Mouse (Mus musculus) MEL-GATA-1-ER (cell line): ENCODE measurements around the gene Kbtbd2.

ENCODE experiments used
- DNase-seq: peaks from one replicate; pipeline ENCODE4 v3.0.0-alpha.2; 2012; ENCODE audit warnings: low read depth; ENCODE audit errors: extremely low read depth

The Kbtbd2 gene

DNA sequence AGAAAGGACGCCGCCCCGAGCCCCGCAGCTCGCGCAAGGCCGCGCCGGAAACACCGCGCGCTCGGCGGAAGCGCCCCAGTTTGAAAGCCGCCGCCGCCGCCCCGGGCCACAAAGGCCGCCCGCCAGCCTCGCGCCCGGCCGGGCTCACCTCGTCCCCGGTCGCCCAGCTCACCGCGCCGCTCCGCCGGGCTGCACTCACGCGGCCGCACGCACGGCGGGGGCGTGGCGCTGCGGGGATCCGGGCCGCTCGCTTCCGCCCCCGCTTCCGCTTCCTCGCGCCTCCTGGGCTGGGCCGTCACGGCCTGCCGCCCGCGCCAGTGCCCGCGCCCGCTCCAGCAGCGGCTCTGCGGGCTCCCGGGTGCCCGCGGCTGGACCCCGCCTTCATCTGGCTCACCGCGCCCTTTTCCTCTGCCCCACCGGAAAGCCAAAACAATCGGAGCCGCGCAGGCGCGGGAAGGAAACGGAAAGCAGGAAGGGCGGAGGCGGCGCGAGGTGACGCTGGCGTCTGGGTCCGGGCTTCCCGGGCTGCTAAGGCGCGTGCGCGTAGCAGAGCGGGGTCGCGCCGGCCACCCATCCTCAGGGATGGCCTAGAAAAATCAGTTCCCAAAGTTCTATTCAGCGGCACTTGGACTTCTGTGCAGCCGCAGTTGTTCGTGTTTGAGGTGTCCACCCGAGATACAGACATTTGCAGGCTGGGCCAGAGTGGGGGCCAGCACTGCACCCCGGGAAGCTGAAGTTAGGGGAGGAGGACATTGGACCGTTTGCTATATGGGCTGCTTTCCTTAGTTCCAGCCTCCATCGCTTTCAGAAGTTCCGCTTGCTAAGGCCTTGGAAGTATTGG is at the start of gene Kbtbd2:
Gene Kbtbd2 (minus strand): TSS at position 503 of the 841 bp plus-strand sequence.
- DNase-seq, result peak; percentile 73

DNA sequence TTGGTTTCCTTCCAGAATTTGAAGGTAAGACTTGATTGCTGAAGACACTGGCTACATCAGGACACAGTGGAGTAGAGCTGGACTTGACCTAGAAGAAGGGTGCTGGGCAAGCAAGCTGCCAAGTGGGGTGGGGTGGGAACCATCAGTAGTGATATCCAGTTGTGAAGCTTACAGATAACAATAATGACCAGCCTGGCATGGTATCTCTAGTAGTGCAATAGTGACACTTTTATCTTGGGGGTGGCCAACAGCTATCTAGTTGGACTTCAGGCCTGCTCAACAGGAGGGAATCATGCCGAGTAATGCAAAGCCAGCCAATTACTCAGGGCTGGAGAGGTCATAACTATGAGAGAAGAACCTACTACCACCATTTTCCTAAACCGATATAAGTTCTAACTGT is 46.8 kb upstream of the Kbtbd2 start:
- DNase-seq, result no peak

DNA sequence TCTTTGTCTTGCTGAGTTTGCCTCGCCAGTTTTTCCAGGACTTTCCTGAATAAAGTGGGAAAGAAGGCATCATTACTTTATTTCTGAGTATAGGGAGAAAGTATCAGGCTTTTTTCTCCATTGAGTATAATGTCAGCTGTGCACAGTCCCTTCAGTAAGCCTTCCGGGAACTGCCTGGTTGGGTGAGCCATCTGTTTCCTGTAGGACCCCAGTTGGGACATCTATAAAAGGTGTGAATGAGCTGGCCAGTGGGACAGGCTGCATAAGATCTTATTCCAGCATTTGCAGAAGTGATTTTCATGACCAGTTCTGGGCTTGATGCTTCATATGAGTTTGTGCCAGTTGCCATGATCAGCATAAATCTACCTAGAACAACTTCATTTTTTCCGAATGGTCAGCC is 45.6 kb upstream of the Kbtbd2 start:
- no peak for DNase-seq

DNA sequence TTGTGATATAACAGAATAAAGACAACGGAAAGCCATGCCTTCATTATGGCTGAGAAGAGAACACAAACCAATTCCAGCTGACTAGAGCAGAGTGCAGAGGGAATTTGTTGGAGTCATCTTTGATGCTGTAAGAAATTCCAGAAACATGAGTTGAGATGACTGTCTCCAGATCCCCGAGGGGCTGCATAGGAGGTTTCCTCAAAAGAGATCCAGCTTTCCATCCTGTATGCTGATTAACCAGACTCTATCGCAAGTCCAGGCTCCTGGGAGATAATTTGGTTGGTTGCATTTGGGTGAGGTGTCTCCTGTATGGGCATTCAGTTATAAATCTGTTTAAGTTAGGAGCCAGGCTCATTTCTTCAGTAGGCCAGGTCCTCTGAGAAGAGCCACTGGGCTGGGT is 40.0 kb upstream of the Kbtbd2 start:
- DNase-seq, result no peak

DNA sequence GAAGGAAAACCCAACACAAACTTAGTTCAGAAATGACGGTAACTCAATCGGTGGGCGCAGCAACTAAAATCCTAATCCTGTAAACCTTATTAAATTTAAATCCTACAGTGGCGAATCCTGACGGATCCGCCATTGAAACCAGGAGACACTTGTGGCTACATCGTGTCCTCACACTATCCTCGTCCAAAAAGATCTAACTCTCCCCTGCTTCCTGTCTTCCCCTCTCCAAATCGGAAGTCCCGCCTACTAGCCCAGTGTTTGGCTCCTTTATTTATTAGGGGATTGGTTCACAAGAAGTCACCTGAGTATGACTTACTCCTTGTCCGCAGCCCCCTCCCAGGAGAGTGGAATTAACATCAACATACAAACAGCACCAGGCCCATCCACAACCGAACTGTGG is 39.6 kb upstream of the Kbtbd2 start:
- DNase-seq, result no peak

GRCm38 (mm10) chr6:56835532-56835931 is 37.9 kb upstream of the Kbtbd2 start:
- no peak for DNase-seq

- DNase-seq, result no peak
Measured at GRCm38 (mm10) chr6:56834769-56835168, 37.2 kb upstream of the Kbtbd2 start.

GRCm38 (mm10) chr6:56832830-56833229 is 35.2 kb upstream of the Kbtbd2 start:
- DNase-seq, result no peak

DNA sequence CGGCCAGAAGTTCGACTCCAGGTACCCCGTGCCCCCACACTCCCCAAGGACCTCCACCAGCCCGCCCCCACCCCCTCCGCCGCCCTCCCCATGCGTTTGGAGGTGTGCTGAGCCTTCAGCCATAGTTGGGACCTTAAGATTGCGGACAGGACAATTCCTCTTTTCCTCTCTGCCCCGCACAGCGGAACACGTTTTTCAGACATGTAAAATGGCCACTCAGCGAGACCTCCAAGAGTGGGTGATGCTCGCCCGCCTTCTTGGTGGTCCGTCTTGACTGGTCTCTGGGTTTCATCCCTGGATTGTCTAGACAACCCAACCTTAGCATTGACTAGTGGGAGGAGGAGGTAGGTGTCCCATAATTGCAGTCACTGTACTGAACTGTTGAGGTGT is 34.8 kb upstream of the Kbtbd2 start:
- DNase-seq, result no peak

DNA sequence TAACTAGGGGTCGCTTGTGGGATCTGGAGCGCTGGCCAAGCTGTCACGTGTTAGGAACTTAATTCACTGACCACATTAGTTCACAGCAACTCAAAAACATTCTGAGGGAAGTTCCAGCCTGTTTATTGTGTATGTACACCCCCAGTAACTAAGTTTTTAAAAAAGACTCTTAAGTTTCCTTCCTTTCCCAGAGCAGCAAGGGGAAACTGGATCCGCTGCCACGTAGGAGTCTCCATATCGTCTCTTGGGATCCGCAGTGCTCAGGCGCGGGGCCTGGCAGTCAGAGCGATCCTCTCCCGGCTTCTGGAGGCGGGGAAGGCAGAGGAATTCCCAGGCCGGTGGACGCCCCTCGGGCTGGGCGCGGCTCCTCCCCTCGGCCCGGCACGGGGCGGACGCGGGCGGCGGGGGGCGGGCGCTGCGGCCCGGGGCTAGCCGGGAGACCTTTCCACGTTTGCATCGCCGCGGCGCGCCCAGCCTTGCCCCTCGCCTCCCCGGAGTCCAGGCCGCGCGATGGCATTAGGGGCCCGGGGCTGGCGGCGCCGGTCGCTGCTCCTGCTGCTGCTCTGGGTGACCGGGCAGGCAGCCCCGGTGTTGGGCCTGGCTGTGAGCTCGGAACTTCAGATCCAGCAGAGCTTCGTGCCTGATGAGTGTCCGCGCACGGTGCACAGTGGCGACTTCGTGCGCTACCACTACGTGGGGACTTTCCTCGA is 34.2 kb upstream of the Kbtbd2 start, which contains the start of gene Fkbp9:
Gene Fkbp9 (plus strand): TSS at position 363 of the 710 bp plus-strand sequence.
- no peak for DNase-seq

DNA sequence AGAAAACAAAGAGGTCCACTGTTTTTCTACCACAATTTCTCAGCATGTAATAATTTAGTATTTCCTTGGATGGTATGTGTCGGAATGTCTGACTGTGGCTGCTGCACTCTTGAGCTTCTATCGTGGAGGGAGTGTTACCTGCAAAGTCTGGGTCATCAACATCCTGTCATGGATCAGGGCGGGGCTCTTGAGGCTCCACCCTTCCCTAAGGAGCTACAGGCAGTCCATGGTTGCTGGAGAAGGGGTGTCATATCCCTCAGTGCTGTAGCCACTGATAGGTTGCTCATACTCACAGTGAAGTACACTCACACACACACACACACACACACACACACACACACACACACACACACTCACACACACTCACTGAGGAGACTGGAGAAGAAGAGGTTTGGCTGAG is 28.0 kb upstream of the Kbtbd2 start:
- no peak for DNase-seq

DNA sequence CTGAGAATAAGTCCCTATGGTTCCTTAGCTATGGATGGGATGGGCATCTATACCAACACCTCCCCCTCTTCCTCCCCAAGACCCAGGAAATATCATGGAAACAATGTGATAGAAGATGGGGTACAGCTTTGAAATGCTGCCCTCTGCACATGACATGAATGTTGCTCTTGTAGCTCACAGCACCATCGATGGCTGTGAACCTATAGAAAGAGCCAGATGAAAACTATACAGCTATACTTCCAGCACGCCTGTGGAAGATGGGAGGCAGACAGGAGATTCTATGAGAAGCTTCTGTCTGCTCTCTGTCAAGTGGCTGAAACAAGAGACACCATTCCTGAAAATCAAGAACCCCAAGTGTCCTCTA is 21.5 kb upstream of the Kbtbd2 start:
- DNase-seq, result no peak

- DNase-seq, result no peak
Measured at GRCm38 (mm10) chr6:56818436-56819123, 21.0 kb upstream of the Kbtbd2 start.

DNA sequence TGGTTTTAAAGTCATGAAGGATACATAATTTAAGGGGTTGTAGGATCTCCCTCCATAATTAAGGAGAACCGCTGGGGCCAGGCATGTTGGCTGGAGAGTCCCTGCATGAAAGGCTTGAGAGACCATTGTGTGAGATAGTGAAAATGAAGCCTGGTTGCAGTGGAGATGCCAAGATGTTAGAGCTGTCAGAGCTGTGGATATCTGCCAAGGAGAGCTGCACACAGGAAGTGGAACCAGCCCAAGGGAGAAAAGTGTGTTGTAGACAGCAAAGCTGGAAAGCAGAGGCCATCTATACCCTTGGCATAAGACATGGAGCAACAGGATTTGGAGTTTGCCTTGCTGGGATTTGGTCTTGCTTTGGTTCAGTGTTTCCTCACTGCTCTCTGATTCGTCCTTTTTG is 15.7 kb upstream of the Kbtbd2 start:
- no peak for DNase-seq

DNA sequence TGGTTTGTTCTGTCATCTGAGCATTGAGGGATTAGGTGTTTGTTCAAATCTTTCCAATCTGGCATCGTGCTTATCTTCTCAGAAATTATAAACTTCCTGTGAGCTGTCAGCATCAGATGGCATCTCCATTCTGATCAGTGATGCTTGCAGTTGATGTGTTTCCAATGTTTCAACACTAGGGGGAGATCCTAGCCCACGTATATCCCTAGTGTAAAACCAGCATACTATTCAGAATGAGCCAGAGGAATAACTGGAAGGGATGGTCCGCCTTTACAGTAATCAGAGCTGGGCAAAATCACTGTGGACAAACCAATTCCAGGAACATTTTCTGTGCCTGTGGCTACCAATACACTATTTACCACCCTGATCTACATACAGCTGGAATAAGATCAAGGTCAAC is 11.0 kb upstream of the Kbtbd2 start:
- no peak for DNase-seq

- no peak for DNase-seq
Measured at GRCm38 (mm10) chr6:56806195-56806594, 8.6 kb upstream of the Kbtbd2 start.

DNA sequence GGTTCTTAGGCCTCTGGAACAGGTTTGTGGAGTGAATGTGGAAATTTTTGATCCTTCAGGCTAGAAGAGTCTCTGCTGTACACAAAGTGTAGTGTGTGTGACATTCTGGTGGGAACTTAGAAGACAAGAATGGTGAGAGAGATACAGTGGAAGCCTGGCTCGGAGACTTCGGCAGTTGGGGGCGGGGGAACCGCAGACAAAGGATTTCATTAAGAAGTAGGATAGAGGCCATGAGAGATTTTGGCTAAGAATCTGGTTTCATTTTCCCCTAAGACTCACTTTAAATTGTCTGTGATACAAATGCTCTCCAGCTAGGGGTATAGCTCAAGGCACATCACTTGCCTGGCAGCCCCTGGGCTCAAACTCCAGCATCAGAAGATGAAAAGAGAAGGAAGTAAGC is 7.4 kb upstream of the Kbtbd2 start:
- no peak for DNase-seq

DNA sequence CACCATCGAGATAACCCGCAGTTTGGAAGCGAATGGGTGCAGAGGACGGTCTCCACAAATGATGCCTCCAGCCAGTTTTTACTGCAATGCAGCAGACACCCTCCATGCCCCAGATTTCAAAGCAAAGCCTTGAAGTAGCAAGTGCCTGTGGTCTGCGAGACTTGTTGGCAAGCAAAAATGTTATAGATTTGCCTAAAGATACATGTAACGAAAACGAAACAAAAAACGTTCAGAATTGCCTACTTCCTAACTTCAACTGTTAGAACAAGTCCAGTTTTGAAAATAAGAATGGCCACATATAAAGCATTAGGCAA is 496 bp upstream of the Kbtbd2 start:
- DNase-seq, result peak; percentile 26

- DNase-seq, result peak; percentile 51
Measured at GRCm38 (mm10) chr6:56796668-56797141, 908 bp downstream of the Kbtbd2 start.

GRCm38 (mm10) chr6:56796232-56796631 is 1.4 kb downstream of the Kbtbd2 start:
- DNase-seq, result no peak

GRCm38 (mm10) chr6:56794834-56795233 is 2.8 kb downstream of the Kbtbd2 start:
- DNase-seq, result no peak

DNA sequence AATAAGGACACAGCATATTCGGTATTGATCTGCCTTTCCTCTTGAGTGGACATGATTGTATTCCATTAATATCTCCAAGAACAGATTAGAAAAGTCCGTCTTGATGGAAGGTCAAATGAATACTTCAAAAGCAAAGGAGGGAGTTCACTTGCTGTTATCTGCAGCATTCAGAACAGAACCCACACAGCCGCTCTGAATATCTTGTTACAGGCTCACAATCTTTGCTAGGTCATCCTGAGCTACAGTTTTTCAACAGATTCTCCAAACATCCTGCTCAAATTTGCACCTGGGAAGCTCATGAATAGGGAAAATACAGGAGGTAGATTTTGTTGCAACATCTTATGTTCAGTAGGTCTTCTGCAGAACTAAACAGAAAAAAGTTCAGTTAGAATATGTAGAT is 8.3 kb downstream of the Kbtbd2 start:
- DNase-seq, result no peak
